Mouse (Mus musculus) spleen, postnatal 36 days (tissue): ENCODE measurements around the gene Samd3.

Source experiments
- DNase-seq, 2 experiments: peaks; one replicate each; pipeline ENCODE4 v3.0.0; 2022; ENCODE audit warnings: low spot score in 2 of 2, mixed read lengths in 1 of 2

Gene Samd3

DNA sequence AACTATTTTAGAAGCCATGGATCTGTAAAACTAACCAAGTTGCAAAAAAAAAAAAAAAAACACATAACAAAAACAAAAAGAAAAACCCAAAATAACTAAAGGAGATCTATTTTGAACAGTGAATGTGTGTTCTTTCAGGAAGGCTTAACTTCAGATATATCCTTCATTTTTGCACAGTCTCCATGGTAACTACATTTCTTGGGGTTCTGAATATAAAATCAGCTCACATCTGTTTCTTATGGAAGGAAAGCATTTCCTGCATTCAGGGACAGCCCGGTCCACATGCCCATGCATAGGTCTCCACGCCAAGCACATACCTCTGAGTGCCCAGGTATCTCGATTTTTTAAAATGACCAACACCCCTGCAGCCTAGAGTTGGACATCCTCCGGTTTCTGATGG lies 72.8 kb downstream of the Samd3 start:
- DNase-seq: no peak

DNA sequence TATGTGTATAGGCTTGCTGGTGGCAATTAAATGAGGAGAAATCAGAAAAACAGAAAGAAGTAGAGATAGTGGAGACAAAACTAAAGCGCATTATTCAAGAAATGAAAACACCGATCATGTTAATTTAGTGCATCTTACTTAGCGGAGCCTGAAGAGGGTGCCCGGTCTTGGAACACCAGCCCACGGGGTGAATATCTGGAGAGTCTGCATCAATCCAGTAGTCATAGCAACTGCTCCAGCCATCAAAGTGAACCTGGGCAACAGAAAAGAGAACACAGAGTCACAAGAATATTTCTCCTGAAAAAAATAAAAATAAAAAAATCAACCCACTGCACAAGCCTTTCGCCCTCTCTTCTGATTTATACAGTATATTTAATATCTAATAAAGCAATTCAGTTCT lies 74.0 kb downstream of the Samd3 start:
- DNase-seq: no peak

DNA sequence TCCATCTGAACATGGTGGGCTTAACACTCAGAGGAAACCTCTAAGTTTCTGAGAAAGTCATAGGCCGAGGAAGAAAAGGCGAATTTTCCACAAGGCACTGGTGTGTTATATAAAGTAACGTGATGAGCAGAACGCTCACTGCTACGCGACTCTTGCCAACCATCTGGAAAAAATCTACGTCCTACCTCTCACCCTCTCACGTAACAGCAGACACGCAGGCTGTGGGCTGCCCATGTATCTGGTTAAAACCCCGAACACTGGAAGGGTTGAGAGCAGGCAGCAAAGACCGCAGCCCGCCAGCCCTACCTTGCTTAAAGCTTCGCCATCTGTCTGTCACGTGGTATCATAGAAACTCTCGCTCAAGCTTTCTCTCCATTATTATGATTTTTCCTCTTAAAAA lies 84.8 kb downstream of the Samd3 start:
- no peak for DNase-seq

DNA sequence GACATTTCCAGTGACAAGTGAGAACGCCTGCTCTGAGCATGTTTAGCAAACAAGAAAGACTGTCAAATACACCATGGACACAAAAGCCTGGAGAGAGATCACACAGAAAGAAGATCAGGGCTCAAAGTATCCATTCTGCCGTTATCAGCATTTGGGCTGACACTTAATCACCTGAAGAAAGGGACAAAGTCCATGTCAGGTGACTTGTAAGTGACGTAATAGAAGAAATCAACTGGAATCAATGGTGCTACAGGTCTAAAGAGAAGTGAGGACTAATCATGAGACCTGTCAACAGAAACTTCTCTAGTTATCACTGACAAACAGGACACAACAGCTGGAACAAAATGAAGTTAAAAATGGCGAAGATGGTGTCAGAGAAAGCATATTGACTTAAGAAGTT lies 91.2 kb downstream of the Samd3 start:
- no peak for DNase-seq
